ENCODE assay signal across 11 mouse cellular contexts in genomic region chr4:65252193-65252592, GRCm38 (mm10).
A peak's percentile ranks its signal among the peaks of the same experiment; 100 is the strongest.
DNase-seq lines count a peak whose midpoint lies in the region; ATAC-seq and TF ChIP-seq lines count a peak whose summit lies in the region.
"Had no signal": no experiment of that assay in that cellular context is flagged by ENCODE, and none has a peak within 500 bp of the region (broad histone marks: within the 10 kb centered on the region; RNA-seq: fewer than 3 reads in every experiment).

No protein-coding gene starts in this region.

- no peak for TF ChIP-seq CTCF in stomach, postnatal 0 days (IDR thresholded peaks at IDR 0.05; ENCODE audit: low read depth)

- H3K36me3 ChIP-seq in neural tube, embryonic 11.5 days (ENCODE audit: control insufficient read depth, insufficient read depth, low read length) = no peaks in the 10 kb centered on the region
- no peaks in the 10 kb centered on the region for H3K36me3 ChIP-seq in stomach, postnatal 0 days (ENCODE audit: control insufficient read depth, insufficient read depth, low read length)

- no peak for TF ChIP-seq EP300 in stomach, postnatal 0 days (optimal IDR thresholded peaks at IDR 0.05)

- H3K4me3 ChIP-seq in neural tube, embryonic 11.5 days (ENCODE audit: low read depth, low read length) = no peak overlapping the region
- no peak overlapping the region for H3K4me3 ChIP-seq in stomach, postnatal 0 days (ENCODE audit: low read depth, low read length)

- no peaks in the 10 kb centered on the region for H3K4me1 ChIP-seq in neural tube, embryonic 11.5 days (ENCODE audit: control insufficient read depth, insufficient read depth, low read length)
- no peaks in the 10 kb centered on the region for H3K4me1 ChIP-seq in stomach, postnatal 0 days (replicated peaks; ENCODE audit: control insufficient read depth, insufficient read depth)

- no peak overlapping the region for H3K27ac ChIP-seq in neural tube, embryonic 11.5 days (ENCODE audit: low read depth, low read length)
- H3K27ac ChIP-seq in stomach, postnatal 0 days (replicated peaks) = no peak overlapping the region

- no peaks in the 10 kb centered on the region for H3K9me3 ChIP-seq in neural tube, embryonic 11.5 days (ENCODE audit: control insufficient read depth, low read length)
- H3K9me3 ChIP-seq in stomach, postnatal 0 days (ENCODE audit: control insufficient read depth, low read length) = no peaks in the 10 kb centered on the region

- H3K27me3 ChIP-seq in neural tube, embryonic 11.5 days (ENCODE audit: control insufficient read depth, insufficient read depth, low read length) = peaks cover 14% of the 10 kb centered on the region; the same call in 1 of the 2 replicates
- H3K27me3 ChIP-seq in stomach, postnatal 0 days (ENCODE audit: control insufficient read depth, insufficient read depth, low read length) = no peaks in the 10 kb centered on the region

- H3K4me2 ChIP-seq in neural tube, embryonic 11.5 days (ENCODE audit: low read depth) = no peak overlapping the region
- no peak overlapping the region for H3K4me2 ChIP-seq in stomach, postnatal 0 days (replicated peaks; ENCODE audit: low read depth)

- peak; percentile 82 for ATAC-seq in neural tube, embryonic 11.5 days (ENCODE audit: insufficient read depth, low FRiP score, low TSS enrichment)
- no peak for ATAC-seq in stomach, postnatal 0 days (ENCODE audit: low FRiP score, low TSS enrichment)
- ATAC-seq: activated CD4-positive, CD25-positive, alpha-beta regulatory T cell, adult 4 months had no signal

- 3% methylated on average over 8 of the region's 8 CpGs for WGBS in neural tube, embryonic 11.5 days
- WGBS in stomach, postnatal 0 days = 15% methylated on average over 8 of the region's 8 CpGs

- peak; percentile 53 for DNase-seq in neural tube, embryonic 11.5 days (ENCODE audit: low spot score)
- no peak for DNase-seq in neural tube, embryonic 10.5 days (ENCODE audit: extremely low spot score, low spot score)
- peak; percentile 53 for DNase-seq in forelimb bud, embryonic 11.5 days (ENCODE audit: low read depth, low spot score)
- peak; percentile 68 for DNase-seq in mesoderm, embryonic 11.5 days (ENCODE audit: low read depth, low spot score)
- DNase-seq in layer of hippocampus, adult 8-10 months (ENCODE audit: low spot score in 2 of 2) = no peak
- DNase-seq in liver = no peak
- DNase-seq in urinary bladder, adult 2 months (ENCODE audit: low spot score) = no peak
- DNase-seq in stomach, postnatal 0 days (ENCODE audit: low spot score) = no peak
- DNase-seq: layer of hippocampus, postnatal 36 days; lung, adult 2 months had no signal

- no peak overlapping the region for H3K9ac ChIP-seq in neural tube, embryonic 11.5 days (ENCODE audit: low read length)
- H3K9ac ChIP-seq in stomach, postnatal 0 days (ENCODE audit: low read length) = no peak overlapping the region

Comparison
In these comparisons a context has a peak if more than half of its experiments do, and no peak if none do; other contexts are left out.
1. DNase-seq: peak in neural tube, embryonic 11.5 days (single experiment), forelimb bud, embryonic 11.5 days (single experiment) and mesoderm, embryonic 11.5 days (single experiment); none in neural tube, embryonic 10.5 days (single experiment), layer of hippocampus, adult 8-10 months (0 of 2), liver (single experiment), urinary bladder, adult 2 months (single experiment) and stomach, postnatal 0 days (single experiment).